Mouse (Mus musculus): Measurements from ENCODE around the gene Zdhhc17.
A peak's percentile ranks its signal among the peaks of the same experiment; 100 is the strongest.

The Zdhhc17 gene

GRCm38 (mm10) chr10:111009641-111010479 is at the start of gene Zdhhc17:
Gene Zdhhc17 (minus strand): TSS chr10:111010140.
- peak; percentile 43 for DNase-seq (ENCODE audit: low spot score)

DNA sequence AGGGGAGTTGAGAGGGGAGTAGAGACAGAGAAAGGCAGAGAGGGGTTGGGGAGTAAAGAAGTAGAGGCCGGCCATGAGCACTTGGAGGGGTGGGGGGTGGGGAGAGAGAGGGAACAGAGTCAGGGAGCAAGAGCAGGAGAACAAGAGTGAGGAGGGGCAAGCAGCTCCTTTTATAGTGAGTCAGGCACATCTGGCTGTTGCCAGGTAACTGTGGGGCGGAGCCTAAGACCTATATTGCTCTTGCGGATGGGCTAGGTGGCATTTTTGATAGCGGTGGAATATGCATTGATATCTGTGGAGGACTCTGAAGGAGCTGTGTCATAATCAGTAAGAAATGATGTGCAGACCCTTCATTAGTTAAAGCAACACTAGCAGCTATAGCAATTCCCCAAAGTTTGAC is 45.8 kb upstream of the Zdhhc17 start:
- no peak for DNase-seq (ENCODE audit: low spot score)

DNA sequence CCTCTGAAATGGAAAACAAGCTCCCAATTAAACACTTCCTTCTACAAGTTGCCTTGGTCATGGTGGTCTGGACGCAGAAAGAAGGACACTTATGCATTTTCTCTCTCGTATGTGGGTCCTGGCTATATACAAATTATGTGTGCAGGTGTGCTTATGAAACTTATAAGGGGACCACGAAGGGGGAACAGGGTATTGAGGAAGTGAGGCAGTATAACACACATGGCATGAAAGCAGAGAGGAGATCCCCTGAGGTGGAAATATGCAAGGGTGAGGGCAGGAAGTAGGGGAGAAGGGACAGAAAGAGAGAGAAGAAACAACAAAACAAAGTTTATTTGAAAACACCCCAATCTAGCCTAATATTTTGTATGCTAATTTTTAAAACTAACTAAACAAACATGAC is 41.7 kb upstream of the Zdhhc17 start:
- no peak for DNase-seq (ENCODE audit: low spot score)

GRCm38 (mm10) chr10:111050511-111050910 is 40.6 kb upstream of the Zdhhc17 start:
- no peak for DNase-seq (ENCODE audit: low spot score)

DNA sequence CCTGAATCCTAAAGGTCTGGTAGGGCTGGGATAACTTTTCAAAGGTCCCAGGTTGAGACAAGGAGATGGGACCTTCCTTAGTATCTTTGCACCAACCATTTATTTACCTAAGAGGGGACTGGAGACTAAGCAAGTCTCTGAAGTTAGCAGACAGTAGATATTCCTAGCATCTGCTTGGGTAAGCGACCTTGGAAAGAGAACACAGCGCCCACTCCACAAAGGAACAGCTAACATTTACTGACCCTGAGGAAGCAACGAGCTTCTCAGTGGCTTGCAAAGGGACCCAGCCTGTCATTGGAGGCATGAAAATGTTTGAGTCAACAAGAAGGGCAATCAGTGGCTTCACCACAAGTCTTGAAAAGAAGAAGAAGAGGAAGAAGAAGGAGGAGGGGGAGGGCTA is 40.1 kb upstream of the Zdhhc17 start:
- DNase-seq (ENCODE audit: low spot score): no peak

DNA sequence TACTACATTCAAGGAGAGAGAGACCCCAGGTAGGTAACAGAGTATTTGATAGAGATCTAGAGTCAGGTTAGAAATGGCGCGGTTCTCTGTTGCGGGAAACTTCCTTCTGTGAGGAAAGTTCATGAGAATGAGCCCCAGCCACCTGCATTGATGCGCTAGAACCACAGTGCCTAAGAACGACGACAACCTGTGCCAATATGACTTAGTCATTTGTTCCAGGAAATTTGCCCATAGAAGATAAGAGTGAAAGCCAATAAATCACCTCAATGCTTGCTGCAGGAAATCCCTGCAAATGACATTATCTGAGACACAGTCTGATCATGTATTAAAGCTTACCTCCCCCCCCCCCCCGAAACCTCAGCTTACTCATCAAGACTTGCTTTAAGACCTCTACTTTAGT is 38.0 kb upstream of the Zdhhc17 start:
- no peak for DNase-seq (ENCODE audit: low spot score)

DNA sequence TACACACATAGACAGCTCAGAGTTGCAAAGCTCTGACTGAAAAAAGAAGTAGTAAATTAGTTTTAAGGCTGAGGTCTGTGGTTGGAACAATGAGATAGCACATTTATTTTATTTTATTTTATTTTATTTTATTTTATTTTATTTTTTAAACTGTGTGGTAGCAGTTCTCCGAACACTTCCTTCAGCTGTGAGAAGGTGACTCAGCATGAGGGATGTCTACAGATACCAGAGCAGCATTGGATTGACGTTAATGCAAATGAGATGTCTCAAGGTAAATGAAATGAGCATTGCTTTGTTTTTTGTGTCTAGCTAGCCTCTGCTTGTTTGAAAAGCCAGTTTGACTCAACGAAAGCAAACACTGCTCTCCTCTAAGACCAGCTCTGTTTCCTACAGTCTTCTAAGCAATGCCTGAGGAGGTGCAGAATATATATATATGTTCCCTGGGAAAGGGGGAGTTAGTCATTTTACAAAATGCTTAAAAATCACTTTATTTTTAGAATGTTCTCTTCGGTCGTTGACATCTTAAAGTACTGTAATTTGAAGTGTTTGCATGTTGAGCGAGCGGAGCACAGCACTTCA is 30.2 kb upstream of the Zdhhc17 start:
- DNase-seq (ENCODE audit: low spot score): no peak

DNA sequence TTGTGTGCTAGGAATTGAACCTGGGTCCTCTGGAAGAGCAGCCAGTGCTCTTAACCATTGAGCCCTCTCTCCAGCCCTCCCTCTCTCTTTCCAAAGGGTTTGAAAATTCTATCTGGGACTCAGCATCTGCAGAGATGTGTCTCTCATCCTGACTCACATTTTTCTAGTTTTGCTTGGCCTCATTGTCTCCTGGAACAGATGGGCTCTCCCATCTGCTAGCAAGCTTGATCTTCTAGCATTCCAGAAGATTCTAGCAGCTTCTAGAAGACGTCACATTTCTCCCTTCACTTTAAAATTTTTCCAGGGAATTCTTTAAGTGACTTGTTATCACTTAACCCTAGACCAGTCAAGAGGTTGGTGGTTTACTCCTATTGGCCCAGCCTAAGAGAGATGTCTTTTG is 26.9 kb upstream of the Zdhhc17 start:
- no peak for DNase-seq (ENCODE audit: low spot score)

DNA sequence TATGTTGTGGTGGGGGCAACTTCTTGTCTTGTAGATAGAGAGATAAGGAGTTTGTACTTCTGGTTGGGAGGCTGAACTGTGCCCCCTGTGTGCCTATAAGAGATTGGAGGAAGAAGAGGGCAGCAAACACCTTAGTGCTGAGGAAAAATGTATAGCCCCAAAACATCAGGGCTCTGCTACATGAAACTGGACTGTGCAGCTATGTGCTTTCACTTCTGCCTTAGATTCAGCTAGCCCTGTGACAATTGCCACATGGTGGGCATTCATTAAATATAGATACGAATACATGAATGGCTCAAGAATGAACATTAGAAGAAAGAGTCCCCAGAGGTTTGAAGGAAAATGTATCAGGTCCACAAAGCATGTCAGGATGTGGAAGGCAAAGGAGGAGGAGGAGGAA is 25.2 kb upstream of the Zdhhc17 start:
- no peak for DNase-seq (ENCODE audit: low spot score)

DNA sequence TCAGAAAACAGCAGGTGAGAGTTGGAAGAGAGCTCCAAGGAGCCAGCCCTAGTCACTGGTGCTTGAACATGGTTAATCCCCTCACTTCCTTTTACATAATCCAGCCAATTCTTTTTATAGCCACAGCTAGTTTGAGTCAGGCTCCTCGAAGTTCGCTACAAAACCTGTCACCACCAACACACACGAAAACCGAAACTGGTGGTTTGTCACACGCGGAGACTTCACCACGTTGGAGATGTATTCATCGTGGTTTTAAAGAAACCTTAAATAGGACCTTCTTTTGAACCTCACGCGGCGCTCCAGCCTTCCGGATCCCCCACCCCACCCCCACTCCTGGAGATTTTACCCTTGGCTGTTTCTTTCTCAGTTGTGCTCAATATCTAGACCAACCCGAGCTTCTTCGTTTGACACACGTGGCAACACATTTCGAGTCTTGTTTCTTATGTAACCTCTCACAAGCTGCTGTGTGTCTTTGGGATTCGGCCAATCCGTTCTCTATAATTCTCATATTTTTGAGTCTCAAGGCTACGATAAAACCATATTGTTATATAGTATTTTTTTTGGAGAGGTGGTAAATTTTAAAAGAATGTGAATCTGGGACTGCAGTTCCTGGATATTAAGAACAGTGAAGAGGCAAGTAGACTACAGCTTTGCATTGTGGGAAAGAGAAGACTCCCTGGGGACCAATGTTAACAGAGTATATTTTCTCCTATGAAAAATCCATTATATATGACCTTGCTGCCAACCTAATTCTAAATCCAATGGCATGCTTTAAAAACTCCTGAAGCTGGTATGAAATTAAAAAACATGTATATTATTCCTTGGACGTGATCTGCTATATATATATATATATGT is 21.8 kb upstream of the Zdhhc17 start:
- DNase-seq (ENCODE audit: low spot score): no peak

DNA sequence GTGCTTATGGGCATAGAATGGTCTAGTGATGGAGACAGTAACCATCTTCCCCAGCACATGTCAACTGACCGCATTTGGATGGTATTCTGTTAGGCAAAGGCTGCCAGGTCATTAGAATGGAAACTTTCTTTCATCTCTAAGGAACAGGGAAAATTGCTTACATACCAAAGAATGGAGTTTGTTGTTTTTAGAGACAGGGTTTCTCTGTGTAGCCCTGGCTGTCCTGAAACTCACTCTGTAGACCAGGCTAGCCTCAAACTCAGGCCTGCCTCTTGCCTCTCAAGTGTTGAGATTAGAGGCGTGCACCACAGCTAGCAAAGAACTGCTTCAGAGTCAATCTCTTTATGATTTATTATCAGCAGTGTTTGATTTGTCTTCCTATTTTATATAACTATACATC is 20.9 kb upstream of the Zdhhc17 start:
- DNase-seq (ENCODE audit: low spot score): no peak

DNA sequence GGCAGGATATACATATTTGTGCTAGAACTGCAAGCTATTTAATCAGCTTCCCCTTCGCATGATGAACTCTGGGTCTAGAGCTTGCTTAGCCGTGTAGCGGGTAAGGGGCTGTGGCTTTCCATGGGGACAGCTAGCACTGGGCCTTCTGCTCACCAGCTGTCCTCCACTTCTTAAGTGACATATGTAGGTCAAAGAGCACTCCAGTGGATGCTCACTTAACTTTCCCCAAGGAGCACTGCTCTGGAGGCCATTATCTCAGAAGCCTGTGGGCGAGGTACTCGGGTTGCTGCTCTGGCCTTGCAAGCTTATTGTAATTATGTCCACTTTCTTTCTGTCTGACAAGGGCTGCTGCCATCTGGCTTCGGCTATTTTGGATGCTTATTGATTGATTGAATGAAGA is 16.2 kb upstream of the Zdhhc17 start:
- no peak for DNase-seq (ENCODE audit: low spot score)

DNA sequence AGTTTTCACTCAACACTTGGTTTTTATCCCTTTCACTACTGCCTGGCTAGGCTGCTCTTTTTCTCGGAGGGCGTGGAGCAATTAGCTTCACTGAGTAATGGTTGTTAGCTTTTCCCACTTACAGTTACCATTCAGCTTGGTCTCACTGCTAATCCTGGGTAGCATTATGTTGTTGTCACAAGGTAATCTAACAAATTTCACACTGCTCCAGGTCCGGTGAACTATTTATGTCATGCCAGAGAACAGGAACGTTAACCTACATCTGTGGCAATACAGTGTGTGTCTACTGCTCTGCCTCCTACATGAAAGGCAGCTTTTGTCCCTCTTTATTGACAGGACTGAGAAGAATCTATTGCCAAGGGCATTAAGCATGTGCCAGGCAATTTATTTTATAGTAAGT is 14.8 kb upstream of the Zdhhc17 start:
- no peak for DNase-seq (ENCODE audit: low spot score)

- no peak for DNase-seq (ENCODE audit: low spot score)
Measured at GRCm38 (mm10) chr10:111014476-111014875, 4.5 kb upstream of the Zdhhc17 start.

DNA sequence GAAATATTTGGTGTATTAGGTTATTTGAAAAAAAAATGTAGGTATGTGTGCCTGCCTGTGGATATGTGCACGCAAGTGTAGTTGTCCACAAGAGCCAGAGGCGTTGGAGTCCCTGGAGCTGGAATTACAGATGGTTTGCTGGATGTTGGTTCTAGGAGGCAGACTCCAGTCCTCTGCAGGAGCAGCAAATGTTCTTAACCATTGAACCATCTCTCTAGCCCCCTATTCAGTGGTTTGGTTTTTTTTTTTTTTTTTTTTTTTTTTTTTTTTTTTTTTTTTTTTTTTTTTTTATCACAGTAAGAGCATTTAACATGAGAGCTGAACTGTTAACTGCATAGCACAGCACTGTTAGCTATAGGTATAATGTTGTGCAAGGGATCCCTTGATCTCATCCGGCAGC is 3.3 kb upstream of the Zdhhc17 start:
- DNase-seq (ENCODE audit: low spot score): no peak

- no peak for DNase-seq (ENCODE audit: low spot score)
Measured at GRCm38 (mm10) chr10:111012496-111013038, 2.6 kb upstream of the Zdhhc17 start.

DNA sequence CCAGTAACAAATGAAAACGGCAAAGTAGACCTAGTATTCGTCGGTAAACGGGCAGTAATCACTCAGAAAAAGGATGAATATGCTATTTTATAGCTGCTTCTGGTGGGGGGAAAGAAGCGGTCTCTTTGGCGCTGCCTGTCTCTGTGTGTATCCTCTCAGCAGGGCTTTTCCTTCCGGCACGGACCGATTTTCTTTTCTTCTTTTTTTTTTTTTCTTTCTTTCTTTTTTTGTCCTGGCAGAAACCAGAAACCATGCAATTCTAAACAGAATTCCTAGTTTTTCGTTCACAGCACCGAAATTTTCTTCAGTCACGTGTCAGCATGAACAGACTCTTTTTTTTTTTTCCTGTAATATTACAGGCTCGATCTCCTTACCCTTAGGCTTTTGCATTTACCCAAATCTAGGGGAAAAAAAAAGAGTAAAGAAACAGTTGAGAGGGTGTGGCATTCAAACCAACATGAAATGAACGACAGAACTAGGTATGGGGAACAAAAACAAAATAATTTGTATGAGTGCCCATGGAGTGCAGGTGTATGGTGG is 1.4 kb upstream of the Zdhhc17 start:
- no peak for DNase-seq (ENCODE audit: low spot score)

DNA sequence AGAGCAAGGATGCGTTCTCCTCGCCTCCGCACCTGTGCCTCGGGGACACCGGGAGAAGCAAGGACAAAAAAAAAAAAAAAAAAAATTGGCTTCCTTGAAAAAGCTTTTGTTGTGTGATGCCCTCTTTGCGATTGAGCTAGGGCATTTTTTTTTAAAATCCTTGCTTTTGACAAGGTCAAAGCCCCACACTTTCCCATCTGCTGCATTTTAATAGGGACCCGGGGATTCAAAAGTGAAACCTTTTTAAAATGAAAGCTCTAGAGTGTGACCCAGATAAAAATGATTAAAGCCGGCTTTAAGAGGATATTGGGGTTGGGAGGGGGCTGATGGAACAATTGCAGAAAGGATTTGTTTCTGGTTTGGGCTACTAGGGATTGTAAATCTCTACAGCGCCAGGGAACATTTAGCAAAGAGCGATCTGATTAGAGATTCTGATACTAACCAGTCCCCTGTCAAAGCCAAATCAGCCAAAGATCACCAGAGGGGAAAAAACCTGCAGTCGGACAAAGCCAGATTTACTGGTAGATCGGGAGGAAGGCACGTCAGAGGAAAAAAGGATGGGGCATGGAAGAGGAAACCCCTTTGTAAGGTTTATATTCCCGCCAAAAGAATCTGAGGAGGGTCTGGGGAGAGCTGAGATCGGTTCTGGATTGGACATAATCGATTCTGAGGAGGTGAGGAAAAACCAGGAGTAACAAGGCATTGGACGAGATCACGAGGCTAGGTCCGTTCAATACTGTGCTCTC is 713 bp upstream of the Zdhhc17 start:
- no peak for DNase-seq (ENCODE audit: low spot score)

GRCm38 (mm10) chr10:111009113-111009640 is 763 bp downstream of the Zdhhc17 start:
- DNase-seq (ENCODE audit: low spot score): no peak

- DNase-seq (ENCODE audit: low spot score): no peak
Measured at GRCm38 (mm10) chr10:111007687-111008086, 2.3 kb downstream of the Zdhhc17 start.

Measured in urinary bladder, postnatal 10 days (tissue).